Mouse (Mus musculus) olfactory bulb, adult 2 months (tissue): ENCODE measurements around the gene Atxn10. TPM values are rescaled to one million over a fixed set of nuclear protein-coding genes. Genes with fewer than 3 reads are reported as not detected.

Experiments used
- H3K27ac ChIP-seq: fragments of 200-500 bp; 2 replicates; pipeline ENCODE4 v1.5.1; 2012; ENCODE audit warnings: low read depth, low read length; ENCODE audit not compliant: insufficient read depth
- H3K4me1 ChIP-seq: fragments of 200-500 bp; 2 replicates; pipeline ENCODE4 v1.6.1; 2012; ENCODE audit warnings: low read length; ENCODE audit not compliant: control insufficient read depth, insufficient read depth
- H3K4me3 ChIP-seq: fragments of 200-500 bp; 2 replicates; pipeline ENCODE4 v1.5.1; 2012; ENCODE audit warnings: mild to moderate bottlenecking, low read depth, low read length, moderate library complexity; ENCODE audit not compliant: insufficient read depth
- CTCF ChIP-seq: fragments of 200-500 bp; IDR thresholded peaks from 2 replicates; pipeline ENCODE4 v1.5.1; 2012; ENCODE audit warnings: low read depth, mild to moderate bottlenecking, low read length, moderate library complexity; ENCODE audit not compliant: insufficient read depth
- POLR2A ChIP-seq: fragments of 200-500 bp; IDR thresholded peaks from 2 replicates; pipeline ENCODE4 v1.6.1; 2012; ENCODE audit warnings: mild to moderate bottlenecking, low read depth, low read length, moderate library complexity; ENCODE audit not compliant: insufficient read depth
- WGBS: fragments of 180-500 bp; shearing (Covaris S2); methylation state at CpG from one replicate; pipeline ENCODE4 v1.1.7; 2018; 5-methylcytosine and 5-hydroxymethylcytosine counted together
- polyA plus RNA-seq: library from polyadenylated mRNA; stranded (reverse); fragments of >200 nt; gene quantifications from 2 replicates; pipeline ENCODE4 v1.2.4, GENCODE M21; 2012; ENCODE audit warnings: low replicate concordance; ENCODE audit not compliant: missing spikeins, insufficient read depth, insufficient read length

The Atxn10 gene
- polyA plus RNA-seq, 1 experiment, result 211 TPM

- H3K27ac ChIP-seq, result no peak overlapping the region
- TF ChIP-seq CTCF, result no peak
- TF ChIP-seq POLR2A, result no peak
- no peak overlapping the region for H3K4me3 ChIP-seq
- WGBS, result 16% methylated on average over 11 of the region's 11 CpGs
- H3K4me1 ChIP-seq, result peaks cover 10% of the 10 kb centered on the region
Measured at GRCm38 (mm10) chr15:85494163-85494621, 158.1 kb downstream of the Atxn10 start.

GRCm38 (mm10) chr15:85497548-85497947 is 161.5 kb downstream of the Atxn10 start:
- peaks cover 10% of the 10 kb centered on the region for H3K4me1 ChIP-seq
- H3K27ac ChIP-seq, result no peak overlapping the region
- WGBS, result 84% methylated on average over 4 of the region's 4 CpGs
- no peak for TF ChIP-seq POLR2A
- TF ChIP-seq CTCF, result no peak
- H3K4me3 ChIP-seq, result no peak overlapping the region

GRCm38 (mm10) chr15:85497981-85498475 is 162.0 kb downstream of the Atxn10 start:
- no peak for TF ChIP-seq CTCF
- Histone ChIP-seq H3K27ac (no peak overlapping the region), H3K4me1 (peaks cover 10% of the 10 kb centered on the region), H3K4me3 (no peak overlapping the region)
- WGBS, result 47% methylated on average over 10 of the region's 10 CpGs

GRCm38 (mm10) chr15:85500267-85500666 is 164.2 kb downstream of the Atxn10 start:
- TF ChIP-seq CTCF (no peak), POLR2A (no peak)
- H3K4me3 ChIP-seq, result no peak overlapping the region
- no peaks in the 10 kb centered on the region; the same call in 1 of the 2 replicates for H3K4me1 ChIP-seq
- H3K27ac ChIP-seq, result no peak overlapping the region
- WGBS, result 85% methylated on average over 10 of the region's 10 CpGs

- TF ChIP-seq CTCF, result no peak
- no peak for TF ChIP-seq POLR2A
- Histone ChIP-seq H3K4me1 (no peaks in the 10 kb centered on the region; the same call in 1 of the 2 replicates), H3K4me3 (no peak within 1 kb of the TSS), H3K27ac (no peak within 1 kb of the TSS)
- WGBS, result 74% methylated on average over 8 of the region's 8 CpGs
Measured at GRCm38 (mm10) chr15:85503127-85503526, 167.1 kb downstream of the Atxn10 start, which contains the start of gene 7530416G11Rik. Gene 7530416G11Rik, minus strand, starts transcription at chr15:85503227.

GRCm38 (mm10) chr15:85505118-85505925 is 169.3 kb downstream of the Atxn10 start:
- TF ChIP-seq CTCF, result no peak
- TF ChIP-seq POLR2A, result no peak
- 52% methylated on average over 14 of the region's 14 CpGs for WGBS
- H3K4me3 ChIP-seq, result no peak overlapping the region
- no peaks in the 10 kb centered on the region for H3K4me1 ChIP-seq
- H3K27ac ChIP-seq, result no peak overlapping the region

- no peak overlapping the region for H3K27ac ChIP-seq
- H3K4me3 ChIP-seq, result no peak overlapping the region
- WGBS, result 96% methylated on average over 1 of the region's 1 CpGs
- no peak for TF ChIP-seq CTCF
- TF ChIP-seq POLR2A, result no peak
- H3K4me1 ChIP-seq, result no peaks in the 10 kb centered on the region
Measured at GRCm38 (mm10) chr15:85506680-85507079, 170.6 kb downstream of the Atxn10 start.

GRCm38 (mm10) chr15:85507370-85508014 is 171.4 kb downstream of the Atxn10 start:
- TF ChIP-seq CTCF, result no peak
- TF ChIP-seq POLR2A, result no peak
- H3K27ac ChIP-seq, result no peak overlapping the region
- WGBS, result 57% methylated on average over 32 of the region's 32 CpGs
- no peaks in the 10 kb centered on the region for H3K4me1 ChIP-seq
- no peak overlapping the region for H3K4me3 ChIP-seq

Other genes with a start within 250 kb of the Atxn10 start
- gene Smc1b, start 204.3 kb upstream of the Atxn10 start, polyA plus RNA-seq, result not detected in 2 replicates
- not detected in 2 replicates for gene Ribc2, start 204.2 kb upstream of the Atxn10 start, polyA plus RNA-seq
- gene Fbln1, start 130.3 kb upstream of the Atxn10 start, polyA plus RNA-seq, result not detected in 2 replicates
- not detected in 2 replicates for gene 7530416G11Rik, start 167.0 kb downstream of the Atxn10 start, polyA plus RNA-seq
- not detected in 2 replicates for gene Wnt7b, start 246.2 kb downstream of the Atxn10 start, polyA plus RNA-seq